Mouse (Mus musculus): ENCODE measurements around the gene Glce.

GRCm38 (mm10) chr9:62124266-62124665 is 1.8 kb upstream of the Glce start:
- TF ChIP-seq CTCF (conservative IDR thresholded peaks at IDR 0.05 in 1 of 2, IDR thresholded peaks at IDR 0.05 in 1 of 2; ENCODE audit: low read depth in 2 of 2, low read length in 2 of 2) (no peak), EP300 (IDR thresholded peaks at IDR 0.05; ENCODE audit: low read length) (no peak), NRF1 (IDR thresholded peaks at IDR 0.05; ENCODE audit: low read depth, low read length) (no peak), ZNF384 (IDR thresholded peaks at IDR 0.05; ENCODE audit: low read depth, low read length) (no peak)
